Mouse (Mus musculus) lung, postnatal 14 days (tissue): Measurements from ENCODE around the gene Josd2.
A peak's percentile ranks its signal among the peaks of the same experiment; 100 is the strongest.

Source experiments
- DNase-seq: peaks from one replicate; pipeline ENCODE4 v3.0.0; 2021

Josd2 gene

DNA sequence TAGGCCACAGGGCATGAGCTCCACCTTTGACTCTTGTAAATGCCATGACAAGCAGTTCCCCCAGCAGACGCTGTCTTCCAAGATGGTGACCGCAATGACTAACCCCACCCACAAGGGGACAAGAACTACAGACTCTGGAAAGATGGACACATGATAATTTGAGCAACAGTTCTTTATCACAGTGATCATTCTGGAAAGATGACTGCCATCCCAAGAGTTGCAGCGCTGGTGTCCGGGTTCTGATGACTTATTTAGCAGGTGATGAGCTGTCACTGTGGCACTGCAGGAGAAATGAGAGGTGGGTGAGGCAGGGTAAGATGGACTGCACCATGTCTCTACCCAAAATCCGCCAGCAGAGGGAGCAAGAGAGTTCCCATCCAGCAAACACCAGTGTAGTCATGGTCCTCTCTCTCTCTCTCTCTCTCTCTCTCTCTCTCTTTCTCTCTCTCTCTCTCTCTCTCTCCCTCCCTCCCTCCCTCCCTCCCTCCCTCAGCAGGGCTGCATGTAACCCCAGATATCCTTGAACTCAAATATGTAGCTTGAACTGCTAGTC is 33.9 kb downstream of the Josd2 start:
- peak; percentile 77 for DNase-seq

GRCm38 (mm10) chr7:44507491-44507890 is 39.7 kb downstream of the Josd2 start:
- DNase-seq, result no peak

- no peak for DNase-seq
These were observed 51.6 kb downstream of the Josd2 start for GRCm38 (mm10) chr7:44519240-44519913.

- no peak for DNase-seq
These were observed 53.2 kb downstream of the Josd2 start for GRCm38 (mm10) chr7:44520990-44521389.
